Mouse (Mus musculus): ENCODE data around the gene Lsm2. TPM values are rescaled to one million over a fixed set of nuclear protein-coding genes. Genes with fewer than 3 reads are reported as not detected.
"Not testable (repeated sequence)": the region's sequence is repeated elsewhere in the genome, so short reads cannot be mapped to it uniquely, and the experiment has no call there.

Gene Lsm2
- 10 to 100 TPM; 16.0 to 17.4 TPM for total RNA-seq (2021)

DNA sequence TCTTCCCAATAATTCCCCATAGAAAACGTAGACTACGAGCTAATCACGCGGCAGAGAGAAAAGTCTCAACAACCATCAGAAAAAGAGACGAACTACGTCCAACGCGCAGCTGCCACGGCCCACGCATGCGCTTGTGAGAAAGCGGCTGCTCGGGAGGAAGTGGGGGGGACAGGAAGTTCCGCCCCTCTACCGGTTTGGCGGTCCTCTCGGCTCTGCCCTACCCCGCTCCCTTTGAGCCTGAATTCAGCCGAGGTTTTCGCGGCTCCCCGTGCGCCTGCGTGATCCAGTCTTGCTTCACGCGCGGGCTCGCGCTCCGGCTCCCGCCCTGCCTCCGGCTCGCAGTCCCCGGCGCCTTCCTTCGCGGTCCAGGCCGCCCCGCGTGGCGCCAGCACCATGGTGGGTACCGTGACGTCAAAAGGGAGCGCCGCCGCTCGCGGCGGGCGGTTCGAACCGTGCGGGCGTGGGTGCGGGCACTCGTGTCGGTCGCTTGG, at the start of gene Lsm2:
Lsm2 (plus strand) TSS at position 173 of the 491 bp plus-strand sequence.
- intact Hi-C loops (cut with DNase I), result loop anchor here (1.0 to 10.0 kb wide), 3 partner anchors 19 to 47 kb away; partner anchors contain the start of genes Neu1 and Vars
- peak; percentile 90 to 97 for DNase-seq

DNA sequence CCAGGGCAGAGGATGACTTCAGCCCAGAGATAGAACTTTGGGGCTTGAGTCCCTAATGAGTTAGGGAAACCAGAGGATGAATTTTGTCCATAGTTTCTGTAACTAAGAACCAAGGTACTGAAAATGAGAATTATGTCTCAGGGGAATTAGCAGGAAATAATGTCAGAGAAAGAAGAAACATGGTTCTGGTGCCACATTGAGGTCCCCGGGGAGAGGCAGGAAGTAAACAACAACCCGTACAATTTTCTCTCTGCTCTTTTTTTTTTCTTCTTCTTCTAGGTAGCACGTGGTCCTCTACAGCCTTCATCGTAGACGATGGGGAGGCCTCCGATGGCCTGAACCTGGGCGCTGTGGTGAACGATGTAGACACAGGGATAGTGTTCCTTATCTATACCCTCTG, 49.4 kb upstream of the Lsm2 start:
- no peak for DNase-seq
- intact Hi-C loops (cut with DNase I), result loop anchor here (5.0 to 10.0 kb wide), 2 partner anchors 53 to 80 kb away; partner anchors contain the start of genes Lsm2, Nelfe and Skiv2l

DNA sequence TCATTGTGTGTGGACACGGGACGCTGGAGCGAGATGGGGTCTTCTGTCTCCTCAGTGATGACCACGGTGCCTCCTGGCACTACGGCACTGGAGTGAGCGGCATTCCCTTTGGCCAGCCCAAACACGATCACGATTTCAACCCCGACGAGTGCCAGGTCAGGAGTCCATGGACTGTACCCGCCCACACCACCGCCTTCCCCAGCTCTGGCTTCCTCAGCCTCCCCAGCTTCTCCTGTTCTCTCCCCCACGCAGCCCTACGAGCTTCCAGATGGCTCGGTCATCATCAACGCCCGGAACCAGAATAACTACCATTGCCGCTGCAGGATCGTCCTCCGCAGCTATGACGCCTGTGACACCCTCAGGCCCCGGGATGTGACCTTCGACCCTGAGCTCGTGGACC, 47.6 kb upstream of the Lsm2 start:
- intact Hi-C loops (cut with DNase I), result loop anchor here (5.0 to 10.0 kb wide), 2 partner anchors 51 to 82 kb away; partner anchors contain the start of genes Lsm2, Nelfe and Skiv2l
- peak in 1 of 2 experiments; percentile 15 for DNase-seq

DNA sequence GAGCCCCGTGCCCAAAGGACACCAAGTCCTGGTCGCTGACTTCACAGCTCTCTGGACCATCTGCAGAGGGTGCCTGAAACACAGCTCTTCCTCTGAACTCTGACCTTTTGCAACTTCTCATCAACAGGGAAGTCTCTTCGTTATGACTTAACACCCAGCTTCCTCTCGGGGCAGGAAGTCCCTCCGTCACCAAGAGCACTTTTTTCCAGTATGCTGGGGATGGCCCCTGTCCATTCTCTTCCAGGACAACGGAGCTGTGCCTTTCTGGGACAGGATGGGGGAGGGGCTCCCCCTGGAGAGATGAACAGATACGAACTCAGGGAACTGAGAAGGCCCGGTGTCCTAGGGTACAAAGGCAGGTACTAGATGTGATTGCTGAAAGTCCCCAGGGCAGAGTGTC, 46.8 kb upstream of the Lsm2 start:
- DNase-seq, result peak; percentile 15 to 16
- intact Hi-C loops (cut with DNase I), result loop anchor here (5.0 to 10.0 kb wide), 2 partner anchors 50 to 83 kb away; partner anchors contain the start of genes Lsm2, Nelfe and Skiv2l

DNA sequence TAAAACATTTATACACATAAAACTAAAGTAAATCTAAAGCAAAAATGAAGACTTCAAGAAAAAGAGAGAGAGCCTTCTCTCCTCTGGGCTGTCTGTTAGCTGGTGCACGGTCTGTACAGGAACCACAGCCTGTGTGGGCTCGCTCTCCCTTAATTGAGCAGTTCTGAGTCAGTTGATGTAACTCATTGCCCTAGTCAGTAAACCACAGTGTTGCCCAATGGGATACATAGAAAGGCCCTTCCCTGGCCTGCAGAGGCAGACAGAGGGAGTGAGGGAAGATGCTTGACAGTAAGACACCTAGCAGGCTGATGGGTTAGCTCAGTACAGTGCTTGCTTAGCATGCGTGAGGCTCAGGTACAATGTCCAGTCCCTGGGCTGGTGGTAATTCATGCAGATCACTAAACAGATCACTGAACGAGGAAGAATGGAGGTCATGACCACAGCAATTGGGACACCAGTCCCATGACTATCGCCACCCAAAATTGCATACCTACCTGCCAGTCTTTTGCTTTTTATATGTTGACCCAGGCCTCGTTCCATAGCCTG, 43.6 kb upstream of the Lsm2 start:
- no peak for DNase-seq
- intact Hi-C loops (cut with DNase I), result loop anchor here (10.0 kb wide), 1 partner anchor 47 kb away; the partner anchor contains the start of gene Lsm2

DNA sequence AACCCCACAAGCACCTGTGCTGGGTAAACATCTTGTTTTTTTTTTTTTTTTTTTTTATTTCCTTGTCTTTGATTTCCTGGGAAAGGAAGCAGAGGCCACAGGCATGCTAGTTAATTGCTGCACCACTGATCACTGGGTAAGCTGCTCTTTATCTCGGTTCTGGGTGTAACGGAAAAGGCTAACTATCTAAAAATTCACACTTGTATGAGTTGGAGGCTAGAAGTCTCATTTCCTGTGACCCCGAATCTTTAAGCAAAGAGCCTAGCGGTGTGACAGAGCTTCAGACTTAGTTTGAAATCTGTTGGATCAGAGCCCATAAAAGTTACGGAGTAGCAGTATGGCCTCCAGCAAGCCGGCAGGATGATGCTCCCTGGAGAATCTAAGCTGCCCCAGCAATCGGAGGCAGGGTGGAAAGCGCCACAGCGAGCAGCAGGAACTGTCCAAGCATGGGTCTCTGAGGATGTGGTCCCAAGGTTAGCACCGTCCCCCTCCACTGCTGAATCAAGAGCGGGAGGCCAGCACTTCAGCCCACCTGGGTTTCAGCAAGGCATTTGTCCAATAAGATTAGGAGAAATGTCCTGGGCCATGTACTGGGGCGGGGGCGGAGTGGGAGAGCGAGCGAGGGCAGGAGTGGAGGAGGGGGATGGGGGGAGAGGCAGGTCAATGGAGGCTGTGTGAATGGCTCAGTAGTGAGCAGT, 40.2 kb upstream of the Lsm2 start:
- no peak for DNase-seq
- intact Hi-C loops (cut with DNase I), result no loop called here

DNA sequence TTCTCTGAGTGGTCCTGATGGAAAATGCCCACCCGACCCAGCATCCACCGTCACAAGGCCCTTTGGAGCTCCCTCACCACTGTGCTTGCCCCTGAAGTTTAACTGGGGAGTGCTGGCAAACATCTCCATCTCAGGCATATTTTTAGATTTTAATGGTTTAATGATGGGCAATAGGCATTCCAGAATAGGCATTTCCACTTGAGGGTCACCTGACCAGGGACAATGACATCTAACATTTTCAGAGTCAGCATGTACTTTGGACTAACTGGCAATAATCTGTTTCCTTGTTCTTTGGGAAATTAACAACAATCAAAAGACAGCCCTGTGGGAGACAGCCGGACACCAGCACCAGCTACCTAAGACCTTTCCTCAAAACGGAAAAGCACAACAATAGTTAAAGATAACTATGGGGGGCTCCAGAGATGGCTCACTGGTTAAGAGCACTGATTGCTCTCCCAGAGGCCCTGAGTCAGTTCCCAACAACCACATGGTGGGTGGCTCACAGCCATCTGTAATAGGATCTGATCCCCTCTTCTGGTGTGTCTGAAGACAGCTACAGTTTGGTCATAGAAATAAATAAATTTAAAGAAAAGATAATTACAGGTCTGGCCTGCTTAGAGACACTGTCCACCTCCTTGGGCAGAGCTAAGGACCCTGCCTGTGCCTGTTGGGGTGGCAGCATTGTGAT, 38.4 kb upstream of the Lsm2 start:
- no peak for DNase-seq
- intact Hi-C loops (cut with DNase I), result no loop called here

DNA sequence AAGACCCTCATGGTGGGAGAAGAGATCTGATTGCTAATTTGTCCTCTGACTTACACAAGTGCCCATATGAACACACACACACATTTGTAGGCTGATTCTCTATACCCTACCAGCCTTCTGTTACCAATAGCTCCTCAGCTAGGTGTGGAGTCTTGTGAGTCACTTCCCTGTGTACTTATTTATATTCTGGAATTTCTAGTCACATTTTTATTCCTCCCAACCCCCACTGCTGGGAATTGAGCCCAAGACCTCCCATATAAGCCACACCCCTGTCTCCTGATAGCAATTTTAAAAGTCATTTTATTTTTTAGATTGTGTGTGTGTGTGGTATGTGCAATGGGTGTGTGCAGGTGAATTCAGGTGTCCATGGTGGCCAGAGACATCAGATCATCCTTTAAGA, 37.3 kb upstream of the Lsm2 start:
- intact Hi-C loops (cut with DNase I), result no loop called here

DNA sequence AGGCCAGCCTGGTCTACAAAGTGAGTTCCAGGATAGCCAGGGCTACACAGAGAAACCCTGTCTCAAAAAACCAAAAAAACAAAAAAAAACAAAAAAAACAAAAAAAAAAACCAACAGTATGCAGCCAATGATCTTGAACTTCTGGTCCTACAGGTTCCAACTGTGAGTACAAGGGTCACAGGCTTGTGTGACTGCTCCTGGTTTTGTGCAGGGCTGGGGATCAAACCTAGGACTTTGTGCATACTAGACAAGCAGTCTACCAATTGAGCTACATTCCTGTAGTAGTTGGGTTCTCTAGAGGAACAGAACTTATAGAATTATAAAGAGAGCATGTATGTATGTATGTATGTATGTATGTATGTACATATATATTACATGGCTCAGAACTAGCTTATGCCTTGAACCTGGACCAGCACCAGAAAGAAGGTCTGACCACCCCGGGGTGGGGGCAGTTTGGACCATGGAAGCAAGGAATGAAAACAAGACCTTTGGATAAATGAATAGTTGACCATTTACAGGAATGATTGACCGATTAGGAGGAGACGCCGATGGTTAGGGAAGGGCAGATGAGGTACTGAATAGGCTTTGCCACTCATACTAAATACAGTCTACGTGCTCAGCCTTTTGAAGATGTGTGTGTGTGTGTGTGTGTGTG, 35.0 kb upstream of the Lsm2 start:
- no peak for DNase-seq
- intact Hi-C loops (cut with DNase I), result loop anchor here (2.0 kb wide), 2 partner anchors 16 to 92 kb away; partner anchors contain the start of gene Neu1

More for the DNA sequence above, 37.3 kb upstream of the Lsm2 start:
- DNase-seq, result no peak

DNA sequence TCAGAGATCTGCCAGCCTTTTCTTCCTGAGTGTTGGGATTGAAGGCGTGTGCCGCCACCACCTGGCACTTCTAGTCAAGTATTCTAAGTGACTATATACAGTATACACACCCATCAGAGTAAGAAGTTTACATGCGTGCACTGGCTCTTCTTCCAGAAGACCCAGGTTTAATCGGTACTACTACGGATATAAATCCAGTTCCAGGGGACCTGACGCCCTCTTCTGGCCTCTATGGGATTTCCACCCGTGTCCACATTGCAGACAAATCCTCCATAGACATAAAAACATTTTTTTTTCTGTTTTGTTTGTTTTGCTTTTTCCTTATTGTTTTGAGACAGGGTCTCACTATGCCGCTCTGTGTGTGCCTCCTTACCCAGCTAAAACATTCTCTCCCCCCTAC, 34.1 kb upstream of the Lsm2 start:
- DNase-seq, result no peak
- intact Hi-C loops (cut with DNase I), result loop anchor here (2.0 kb wide), 2 partner anchors 17 to 93 kb away; partner anchors contain the start of gene Neu1

DNA sequence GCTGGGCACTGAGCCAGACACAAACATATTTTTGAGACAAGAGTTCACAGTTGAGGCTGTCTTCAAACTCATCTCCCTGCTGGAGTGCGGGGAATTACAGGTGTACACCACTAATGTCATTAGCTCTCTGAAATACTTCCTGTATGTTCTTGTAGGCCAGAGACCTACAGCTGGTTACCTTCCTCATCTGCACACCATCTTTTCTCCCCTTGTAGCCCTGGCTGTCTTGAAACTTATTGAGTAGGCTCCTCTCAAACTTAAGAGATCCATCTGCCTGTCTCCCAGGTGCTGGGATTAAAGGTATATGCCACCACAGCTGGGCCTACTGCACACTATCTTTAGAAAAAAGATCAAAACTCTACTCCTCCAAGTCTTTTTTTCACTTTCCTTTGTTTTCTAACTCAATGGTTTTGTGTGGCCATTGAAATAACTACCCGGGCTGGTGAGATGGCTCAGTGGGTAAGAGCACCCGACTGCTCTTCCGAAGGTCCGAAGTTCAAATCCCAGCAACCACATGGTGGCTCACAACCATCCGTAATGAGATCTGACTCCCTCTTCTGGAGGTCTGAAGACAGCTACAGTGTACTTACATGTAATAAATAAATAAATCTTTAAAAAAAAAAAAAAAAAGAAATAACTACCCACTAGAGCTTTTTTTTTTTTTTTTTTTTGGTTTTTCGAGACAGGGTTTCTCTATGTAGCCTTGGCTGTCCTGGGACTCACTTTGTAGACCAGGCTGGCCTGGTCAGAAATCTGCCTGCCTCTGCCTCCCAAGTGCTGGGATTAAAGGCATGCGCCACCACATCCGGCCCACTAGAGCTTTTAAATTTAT, 32.7 kb upstream of the Lsm2 start:
- intact Hi-C loops (cut with DNase I); DNase-seq: not testable (repeated sequence)

DNA sequence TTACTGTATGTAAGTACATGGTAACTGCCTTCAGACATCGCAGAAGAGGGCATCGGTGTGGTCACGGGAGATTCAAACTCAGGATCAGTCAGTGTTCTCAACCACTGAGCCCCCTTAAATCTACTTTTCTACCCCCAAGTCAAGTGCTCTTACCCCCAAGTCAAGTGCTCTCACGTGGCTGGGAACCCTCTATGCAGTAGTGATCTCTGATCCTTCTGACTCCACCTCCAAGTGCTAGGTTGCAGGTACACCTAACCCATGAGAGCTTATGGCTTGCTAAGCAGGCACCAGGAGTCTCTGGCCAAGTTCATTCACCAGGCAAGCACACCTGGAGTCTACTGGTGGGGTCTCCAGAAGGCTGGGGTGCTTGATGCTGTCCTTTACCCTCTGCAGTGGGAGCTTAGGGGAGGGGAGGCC, 32.1 kb upstream of the Lsm2 start:
- DNase-seq, result no peak
- intact Hi-C loops (cut with DNase I), result no loop called here

DNA sequence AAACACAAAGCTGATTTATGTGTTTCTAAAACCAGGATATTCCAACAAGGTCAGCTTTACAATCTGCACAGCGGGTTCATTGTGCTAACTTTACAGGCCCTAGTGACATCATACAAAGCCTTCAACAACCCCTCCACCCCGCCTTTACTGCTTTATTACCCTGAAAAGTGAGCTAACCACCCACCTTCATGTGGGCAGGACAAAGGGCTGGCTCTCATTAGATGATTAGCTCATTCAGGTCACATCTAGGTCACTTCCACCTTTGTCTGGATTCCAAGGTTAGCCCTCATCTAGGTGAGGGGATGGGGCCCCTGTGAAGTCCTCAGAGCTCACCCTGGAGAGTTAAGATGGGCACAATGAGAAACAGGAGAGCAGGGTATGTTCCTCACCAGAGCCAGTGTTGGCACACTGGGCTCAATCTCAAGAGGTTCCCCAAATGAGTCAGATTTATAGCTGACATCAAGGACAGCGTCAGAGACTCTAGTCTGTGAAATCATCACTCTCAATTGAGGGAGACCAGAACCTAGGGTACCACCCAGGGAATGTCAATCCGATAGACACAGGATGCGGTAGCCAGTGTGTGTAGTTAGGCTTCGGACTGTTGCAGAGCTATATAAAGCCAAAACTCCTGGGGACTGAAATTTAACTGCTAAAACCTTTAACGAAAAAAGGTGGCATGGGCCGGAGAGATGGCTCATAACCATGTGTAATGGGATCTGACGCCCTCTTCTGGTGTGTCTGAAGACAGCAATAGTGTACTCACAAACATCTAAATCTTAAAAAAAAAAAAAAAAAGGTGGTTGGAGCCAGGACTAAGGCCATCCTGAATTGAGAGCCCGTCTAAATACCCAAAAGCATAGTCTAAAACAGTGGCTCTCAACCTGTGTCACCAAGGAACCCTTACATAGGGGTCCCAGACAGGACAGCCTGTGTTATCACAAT, 30.9 kb upstream of the Lsm2 start:
- intact Hi-C loops (cut with DNase I), result no loop called here
- DNase-seq, result no peak

DNA sequence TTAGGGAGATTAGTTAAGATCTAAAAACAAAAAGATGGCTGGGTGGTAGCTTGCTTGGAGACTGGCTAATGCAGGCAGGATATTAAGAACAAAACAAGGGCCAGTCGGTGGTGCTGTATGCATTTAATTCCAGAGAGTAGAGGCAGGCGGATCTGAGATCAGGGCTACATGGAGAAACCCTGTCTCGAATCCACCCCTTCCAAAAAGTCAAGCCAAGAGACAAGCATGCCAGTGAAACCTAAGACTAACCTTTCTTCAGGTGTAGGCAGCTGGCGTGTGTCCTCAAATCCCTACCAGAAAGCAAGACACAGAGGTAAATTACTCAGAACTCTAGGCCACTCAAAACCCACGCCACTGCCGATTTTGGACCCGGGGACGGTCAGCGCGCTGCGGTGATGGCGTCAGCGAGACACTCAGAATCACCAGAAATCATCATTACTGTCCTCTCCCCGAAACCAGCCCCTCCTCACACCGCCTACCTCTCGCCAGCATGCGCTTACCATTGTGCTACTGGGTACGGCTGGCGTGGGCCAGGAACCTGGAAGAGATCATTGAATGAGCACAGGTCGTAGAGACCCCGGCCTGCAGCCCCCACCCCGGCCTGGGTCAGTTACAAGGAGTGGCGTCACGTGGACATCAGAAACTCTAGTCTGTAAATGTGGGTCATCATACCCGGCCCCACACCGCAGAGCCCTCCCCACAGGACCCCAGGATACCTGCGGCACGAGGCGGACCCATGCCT, 29.9 kb upstream of the Lsm2 start:
- no peak for DNase-seq
- intact Hi-C loops (cut with DNase I), result loop anchor here (1.0 kb wide), 1 partner anchor 29 kb away; the partner anchor contains the start of gene Lsm2

DNA sequence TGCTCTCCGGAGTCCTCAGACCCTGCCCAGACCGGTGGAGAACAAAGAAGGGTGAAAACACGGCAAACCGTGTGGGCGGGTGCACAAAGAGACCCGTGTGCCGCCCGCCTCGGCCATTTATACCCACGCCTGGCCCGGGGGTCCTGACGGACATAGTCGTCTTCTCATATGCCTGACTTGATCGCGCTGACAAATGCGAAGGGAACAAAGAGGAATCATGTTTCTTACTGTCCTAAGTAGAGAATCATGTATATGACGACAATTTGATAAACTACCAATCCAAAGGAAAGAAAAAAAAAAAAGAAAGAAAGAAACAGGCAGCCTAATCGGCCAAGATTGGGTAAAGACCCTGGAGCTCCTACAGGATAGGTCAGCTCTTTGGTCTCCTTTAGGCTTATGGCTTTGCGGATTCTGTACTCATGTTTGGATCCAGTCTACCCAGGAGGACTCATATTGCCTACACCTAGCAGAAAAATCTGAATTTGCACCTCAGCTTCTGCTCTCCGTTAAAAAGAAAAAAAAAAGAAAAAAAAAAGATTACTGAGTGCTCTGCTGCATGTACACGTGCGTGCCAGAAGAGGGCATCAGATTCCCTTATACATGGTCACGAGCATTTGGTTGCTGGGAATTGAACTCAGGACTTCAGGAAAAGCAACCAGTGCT, 29.2 kb upstream of the Lsm2 start:
- peak; percentile 89 for DNase-seq
- intact Hi-C loops (cut with DNase I), result loop anchor here (1.0 kb wide), 1 partner anchor 29 kb away; the partner anchor contains the start of gene Lsm2

DNA sequence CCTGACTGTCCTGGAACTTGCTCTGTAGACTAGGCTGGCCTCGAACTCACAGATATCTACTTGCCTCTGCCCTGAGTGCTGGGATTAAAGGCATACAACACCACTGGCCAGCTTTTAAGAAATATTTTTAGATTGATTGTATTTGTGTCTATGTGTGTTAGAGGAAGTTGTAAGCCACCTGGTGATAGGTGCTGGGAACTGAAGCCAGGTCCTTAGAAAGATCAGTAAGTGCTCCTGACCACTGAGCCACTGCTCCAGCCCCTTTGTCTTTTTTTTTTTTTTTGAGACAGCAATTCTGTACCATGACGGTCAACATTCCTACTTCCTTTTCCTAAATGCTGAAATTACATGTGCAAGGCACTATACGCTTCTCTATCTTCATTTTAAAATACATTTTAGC, 28.4 kb upstream of the Lsm2 start:
- intact Hi-C loops (cut with DNase I), result no loop called here
- DNase-seq, result no peak

DNA sequence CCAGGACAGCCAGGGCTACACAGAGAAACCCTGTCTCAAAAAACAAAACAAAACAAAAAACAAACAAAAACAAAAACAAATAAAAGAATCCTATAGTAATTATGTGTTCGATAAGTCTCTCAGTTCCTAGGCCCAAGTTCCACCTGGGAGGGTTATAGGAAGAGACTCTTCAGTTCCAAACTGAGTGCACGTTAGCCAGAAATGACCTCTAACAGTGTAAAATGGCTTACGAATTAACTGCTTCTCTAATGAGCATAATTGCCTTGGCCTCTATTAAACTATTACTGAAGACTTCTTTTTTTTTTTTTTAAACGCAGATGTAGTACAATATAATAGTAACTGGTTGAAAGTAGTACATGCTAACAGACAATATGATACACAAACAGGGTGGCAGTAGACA, 27.8 kb upstream of the Lsm2 start:
- DNase-seq, result no peak
- intact Hi-C loops (cut with DNase I), result no loop called here
